Comparison of ENCODE assay signal across 1 mouse cellular context in the genomic region with DNA sequence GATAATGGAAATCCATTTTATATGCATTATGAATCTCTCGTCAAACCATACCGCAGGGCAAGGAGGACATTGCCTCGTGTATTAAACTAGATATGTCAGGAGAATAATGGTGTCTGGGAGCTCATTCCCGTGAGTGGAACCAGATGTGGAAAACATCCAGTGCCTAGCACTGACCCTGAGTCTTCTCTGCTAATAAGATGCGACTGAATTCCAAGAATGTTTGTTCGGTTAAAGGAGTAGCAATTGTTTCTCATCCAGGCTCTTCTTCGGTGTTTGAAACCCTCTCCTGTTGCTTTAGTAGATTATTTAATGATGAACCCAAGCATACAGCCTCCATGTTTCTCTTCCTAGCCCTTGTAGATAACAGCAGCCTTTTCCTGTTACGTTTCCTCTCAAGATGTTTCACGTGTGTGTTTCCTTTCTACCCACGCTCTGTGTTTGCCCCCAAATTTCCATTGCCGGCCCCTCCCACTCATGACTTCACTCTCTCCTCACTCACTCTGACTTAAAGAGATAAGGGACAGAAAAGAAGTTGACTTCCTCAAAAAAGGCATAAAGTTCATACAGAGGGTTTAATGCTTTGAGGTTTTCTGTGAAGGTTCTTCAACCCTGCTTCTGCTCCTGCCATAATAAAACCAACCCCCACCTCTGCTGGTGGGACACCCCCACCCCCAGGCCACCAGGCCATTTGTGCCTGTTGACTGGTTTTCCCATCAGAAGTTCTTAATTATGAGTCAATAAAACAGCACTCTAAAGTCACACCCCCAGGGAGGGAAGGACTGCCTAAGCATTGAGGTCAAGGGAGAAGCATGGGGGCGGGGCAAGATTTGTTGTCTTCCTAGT.
TF ChIP-seq lines count a peak whose summit lies in the region.

No protein-coding gene starts in this region.

TF ChIP-seq in MEL, 35 proteins besides CTCF, POLR2A, EP300 and RAD21 (continued from another document):
- TF ChIP-seq GABPA (IDR thresholded peaks at IDR 0.05; ENCODE audit: low read depth, low read length) (no peak; the same call in 1 of the 2 replicates), TBP (IDR thresholded peaks at IDR 0.05; ENCODE audit: low read depth, low read length) (peak; percentile 83), KAT2A (conservative IDR thresholded peaks at IDR 0.05; ENCODE audit: low read depth, low read length) (0 out of 2 replicates have a peak, but pooled peaks have one; percentile 53), USF2 (IDR thresholded peaks at IDR 0.05; ENCODE audit: borderline replicate concordance in 1 of 2, insufficient read depth in 1 of 2, low read depth in 1 of 2, low read length in 2 of 2) (no peak)
